Mouse (Mus musculus) megakaryocyte, embryonic 14.5 days (primary cell): Measurements from ENCODE around the gene Nsdhl.

Experiments
- FLI1 ChIP-seq: IDR thresholded peaks from 2 replicates; pipeline ENCODE4 v1.6.1; 2012; ENCODE audit warnings: low read length, inconsistent platforms, mixed read lengths
- GATA1 ChIP-seq: IDR thresholded peaks from 3 replicates; pipeline ENCODE4 v1.6.1; 2012; ENCODE audit warnings: mixed read lengths, low read length, inconsistent platforms, borderline replicate concordance

DNA sequence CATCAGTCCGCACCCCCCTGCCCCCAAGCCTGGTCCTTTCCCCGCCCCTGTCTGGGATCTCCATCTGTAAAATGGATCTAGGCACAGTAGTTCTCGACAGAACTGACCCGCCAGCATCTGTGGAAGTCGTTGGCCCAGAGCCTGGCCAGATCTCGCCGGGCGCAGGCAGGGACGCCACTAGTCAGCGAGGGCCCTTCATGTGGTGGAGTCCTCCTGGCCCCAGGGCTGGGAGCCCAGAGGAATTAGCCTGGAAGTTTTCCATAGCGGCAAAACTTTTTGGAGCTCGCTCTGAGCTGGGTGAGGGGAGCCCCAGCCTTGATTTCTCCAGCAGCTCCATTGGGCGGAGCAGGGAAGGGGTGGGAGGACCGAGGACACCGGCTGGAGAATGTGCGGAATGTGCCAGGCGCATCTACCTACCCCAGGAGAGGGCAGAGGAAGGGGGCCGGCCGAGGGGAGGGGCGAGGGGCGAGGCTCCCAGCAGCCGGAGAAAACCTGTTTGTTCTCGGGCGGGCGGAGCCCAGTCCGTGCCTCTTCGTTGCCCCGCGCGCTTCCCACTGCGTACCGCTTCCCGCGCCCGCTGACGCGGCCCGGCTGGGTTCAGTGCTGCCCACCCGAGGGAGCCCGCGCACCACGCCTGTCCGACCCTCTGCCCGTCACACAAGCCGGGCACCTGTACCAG is 68.6 kb downstream of the Nsdhl start, which contains the start of gene Zfp185:
- TF ChIP-seq GATA1 = no peak
- TF ChIP-seq FLI1 = no peak
